Mouse (Mus musculus) CH12.LX (cell line): ENCODE measurements around the gene Flt3l. TPM values are rescaled to one million over a fixed set of nuclear protein-coding genes. Genes with fewer than 3 reads are reported as not detected.
A peak's percentile ranks its signal among the peaks of the same experiment; 100 is the strongest.

Experiments used
- DNase-seq: peaks from one replicate; pipeline ENCODE4 v3.0.0-alpha.2; 2013; ENCODE audit errors: extremely low read depth
- H3K27ac ChIP-seq: 2 replicates; pipeline ENCODE4 v1.5.1; 2012; ENCODE audit warnings: low read depth, mild to moderate bottlenecking, control low read depth, moderate library complexity; ENCODE audit not compliant: insufficient read depth
- H3K27me3 ChIP-seq: replicated peaks from 2 replicates; pipeline ENCODE3; 2012; ENCODE audit warnings: inconsistent platforms
- H3K36me3 ChIP-seq, 2 experiments: replicated peaks in 1 of 2; 2 replicates each; pipeline versions ENCODE3 to v1.6.1; 2012; ENCODE audit warnings: inconsistent platforms in 1 of 2, low read length in 1 of 2, mild to moderate bottlenecking in 1 of 2, mixed read lengths in 1 of 2, moderate library complexity in 1 of 2; ENCODE audit not compliant: control insufficient read depth in 1 of 2, insufficient read depth in 1 of 2
- H3K4me1 ChIP-seq, 2 experiments: 2 replicates each; pipeline ENCODE4 v1.6.1; 2012; ENCODE audit warnings: inconsistent platforms in 1 of 2, moderate library complexity in 1 of 2; ENCODE audit not compliant: insufficient read depth in 2 of 2, control insufficient read depth in 1 of 2
- H3K4me2 ChIP-seq: 2 replicates; pipeline ENCODE4 v1.6.1; 2012; ENCODE audit warnings: low read depth, mild to moderate bottlenecking, control low read depth; ENCODE audit not compliant: poor library complexity, insufficient read depth, severe bottlenecking
- H3K4me3 ChIP-seq, 3 experiments: fragments of 150-350 bp in 1 of 3; sonication (generic) in 1 of 3; replicated peaks in 1 of 3; 2 replicates each; pipeline versions ENCODE3 to v1.5.1; 2011 to 2012; ENCODE audit warnings: low read depth in 2 of 3, low read length in 2 of 3, mild to moderate bottlenecking in 2 of 3, moderate library complexity in 2 of 3, control low read depth in 1 of 3, improper control_type of control experiment in 1 of 3, inconsistent platforms in 1 of 3, mixed read lengths in 1 of 3; ENCODE audit not compliant: poor library complexity in 1 of 3
- H3K79me2 ChIP-seq: replicated peaks from 2 replicates; pipeline ENCODE4 v1.6.1; 2012; ENCODE audit warnings: mild to moderate bottlenecking, moderate library complexity; ENCODE audit not compliant: control insufficient read depth, poor library complexity, insufficient read depth, severe bottlenecking; ENCODE audit errors: extremely low read depth
- H3K9ac ChIP-seq: 2 replicates; pipeline ENCODE4 v1.6.1; 2012; ENCODE audit warnings: low read depth, mild to moderate bottlenecking, control low read depth, moderate library complexity; ENCODE audit not compliant: insufficient read depth
- H3K9me3 ChIP-seq: replicated peaks from 2 replicates; pipeline ENCODE3; 2012; ENCODE audit warnings: low read length, inconsistent platforms, mixed read lengths
- BHLHE40 ChIP-seq: IDR thresholded peaks from 2 replicates; pipeline ENCODE4 v1.6.1; 2011; ENCODE audit warnings: mild to moderate bottlenecking, low read depth, low read length, improper control_type of control experiment
- CTCF ChIP-seq, 2 experiments: IDR thresholded peaks in 1 of 2; conservative IDR thresholded peaks in 1 of 2; 2 replicates each; pipeline ENCODE4 v1.5.1; 2011 to 2012; ENCODE audit warnings: low read depth in 2 of 2, low read length in 2 of 2, improper control_type of control experiment in 1 of 2, inconsistent platforms in 1 of 2, mild to moderate bottlenecking in 1 of 2, moderate library complexity in 1 of 2
- ELF1 ChIP-seq: IDR thresholded peaks from 2 replicates; pipeline ENCODE4 v1.6.1; 2014; ENCODE audit warnings: low read depth, mild to moderate bottlenecking, inconsistent platforms, low read length, improper control_type of control experiment
- EP300 ChIP-seq: IDR thresholded peaks from 2 replicates; pipeline ENCODE4 v1.6.1; 2011; ENCODE audit warnings: low read length, improper control_type of control experiment
- ETS1 ChIP-seq: conservative IDR thresholded peaks from 2 replicates; pipeline ENCODE4 v1.6.1; 2012; ENCODE audit warnings: low read depth, mild to moderate bottlenecking, inconsistent platforms, low read length, improper control_type of control experiment, moderate library complexity
- GABPA ChIP-seq: IDR thresholded peaks from 2 replicates; pipeline ENCODE4 v1.6.1; 2012; ENCODE audit warnings: low read depth, low read length, improper control_type of control experiment, inconsistent platforms; ENCODE audit not compliant: insufficient replicate concordance
- HCFC1 ChIP-seq: IDR thresholded peaks from 2 replicates; pipeline ENCODE4 v1.6.1; 2012; ENCODE audit warnings: low read depth, mild to moderate bottlenecking, inconsistent platforms, low read length, improper control_type of control experiment
- IRF4 ChIP-seq: IDR thresholded peaks from 2 replicates; pipeline ENCODE4 v1.6.1; 2014; ENCODE audit warnings: low read depth, mild to moderate bottlenecking, inconsistent platforms, low read length, improper control_type of control experiment
- JUN ChIP-seq: IDR thresholded peaks from 2 replicates; pipeline ENCODE4 v1.6.1; 2011; ENCODE audit warnings: low read depth, mild to moderate bottlenecking, low read length, improper control_type of control experiment, moderate library complexity; ENCODE audit not compliant: insufficient read depth
- JUND ChIP-seq: conservative IDR thresholded peaks from 2 replicates; pipeline ENCODE4 v1.6.1; 2011; ENCODE audit warnings: low read depth, low read length, improper control_type of control experiment
- KAT2A ChIP-seq: IDR thresholded peaks from 2 replicates; pipeline ENCODE4 v1.6.1; 2012; ENCODE audit warnings: low read length, improper control_type of control experiment, inconsistent platforms; ENCODE audit not compliant: insufficient replicate concordance
- MAX ChIP-seq: IDR thresholded peaks from 2 replicates; pipeline ENCODE4 v1.6.1; 2011; ENCODE audit warnings: low read length, improper control_type of control experiment
- MAZ ChIP-seq: IDR thresholded peaks from 2 replicates; pipeline ENCODE4 v1.6.1; 2012; ENCODE audit warnings: low read depth, mild to moderate bottlenecking, inconsistent platforms, low read length, improper control_type of control experiment, moderate library complexity
- MEF2A ChIP-seq: IDR thresholded peaks from 2 replicates; pipeline ENCODE4 v1.6.1; 2014; ENCODE audit warnings: low read depth, mild to moderate bottlenecking, inconsistent platforms, low read length, improper control_type of control experiment, borderline replicate concordance
- MXI1 ChIP-seq: IDR thresholded peaks from 2 replicates; pipeline ENCODE4 v1.6.1; 2011; ENCODE audit warnings: mild to moderate bottlenecking, low read depth, low read length, improper control_type of control experiment
- MYC ChIP-seq: IDR thresholded peaks from 2 replicates; pipeline ENCODE4 v1.6.1; 2011; ENCODE audit warnings: low read depth, mild to moderate bottlenecking, improper control_type of control experiment, low read length
- NELFE ChIP-seq: IDR thresholded peaks from 2 replicates; pipeline ENCODE4 v1.6.1; 2011; ENCODE audit warnings: low read depth, low read length, improper control_type of control experiment
- NRF1 ChIP-seq: IDR thresholded peaks from 2 replicates; pipeline ENCODE4 v1.6.1; 2014; ENCODE audit warnings: low read depth, mild to moderate bottlenecking, inconsistent platforms, low read length, improper control_type of control experiment, moderate library complexity
- POLR2A ChIP-seq: IDR thresholded peaks from 2 replicates; pipeline ENCODE4 v1.6.1; 2011; ENCODE audit warnings: low read depth, mild to moderate bottlenecking, improper control_type of control experiment, low read length
- POLR2AphosphoS2 ChIP-seq: IDR thresholded peaks from 2 replicates; pipeline ENCODE4 v1.6.1; 2011; ENCODE audit warnings: low read depth, low read length, improper control_type of control experiment
- RAD21 ChIP-seq: IDR thresholded peaks from 2 replicates; pipeline ENCODE4 v1.6.1; 2011; ENCODE audit warnings: low read depth, mild to moderate bottlenecking, low read length, improper control_type of control experiment, moderate library complexity
- RCOR1 ChIP-seq: conservative IDR thresholded peaks from 2 replicates; pipeline ENCODE4 v1.6.1; 2012; ENCODE audit warnings: low read depth, mild to moderate bottlenecking, inconsistent platforms, low read length, improper control_type of control experiment
- SIN3A ChIP-seq: IDR thresholded peaks from 2 replicates; pipeline ENCODE4 v1.6.1; 2012; ENCODE audit warnings: low read length, improper control_type of control experiment, inconsistent platforms
- SMC3 ChIP-seq: IDR thresholded peaks from 2 replicates; pipeline ENCODE4 v1.6.1; 2011; ENCODE audit warnings: low read depth, low read length, improper control_type of control experiment
- TCF12 ChIP-seq: IDR thresholded peaks from 2 replicates; pipeline ENCODE4 v1.6.1; 2014; ENCODE audit warnings: low read depth, mild to moderate bottlenecking, inconsistent platforms, low read length, improper control_type of control experiment
- dilution Hi-C: fragments of 300-500 bp; cut with MboI; formaldehyde crosslinking; loops from 2 replicates; pipeline ENCODE4 v1.14.3; 2020; ENCODE audit warnings: low sequenced_read_pairs; ENCODE audit not compliant: extremely low pct_unique_long_range_greater_than_20kb, extremely low pct_ligation_motif_present
- in situ Hi-C: fragments of 300-500 bp; cut with MboI; formaldehyde crosslinking; loops from 3 replicates; pipeline ENCODE4 v1.14.3; 2019; ENCODE audit warnings: low sequenced_read_pairs, low pct_ligation_motif_present, low pct_unique_long_range_greater_than_20kb, mixed read lengths
- polyA plus RNA-seq: library from polyadenylated mRNA; unstranded; fragments of >175 nt; gene quantifications from 2 replicates; pipeline ENCODE4 v1.2.1, GENCODE M21; 2012; ENCODE audit warnings: low read depth; ENCODE audit not compliant: insufficient read length
- total RNA-seq, 2 experiments: library from RNA; depleted of rRNA; stranded (reverse); fragments of 300-350 nt in 1 of 2; fragments of >200 nt in 1 of 2; gene quantifications; 2 replicates each; pipeline ENCODE4 v1.2.3; 2012 to 2014

The Flt3l gene
- 4.0 and 4.9 TPM in 2 replicates for total RNA-seq (2012; rRNA removed)
- total RNA-seq (2014; rRNA removed), result 4.3 and 4.6 TPM in 2 replicates
- 11.4 and 14.9 TPM in 2 replicates for polyA plus RNA-seq

- in situ Hi-C loops, result no loop called here
- peak within 1 kb of the TSS; percentile 86 for H3K9ac ChIP-seq
- H3K27ac ChIP-seq, result no peak within 1 kb of the TSS
- peak within 1 kb of the TSS; percentile 72 for H3K4me2 ChIP-seq
- DNase-seq, result peak; percentile 85
- H3K27me3 ChIP-seq, result no peaks in the 10 kb centered on the region
- peaks cover 0 to 26% of the 10 kb centered on the region in 2 experiments for H3K36me3 ChIP-seq
- peak within 1 kb of the TSS; percentile 64 to 76 (median 67) for H3K4me3 ChIP-seq
- dilution Hi-C loops, result no loop called here
- peak; percentile 58 for TF ChIP-seq HCFC1
- TF ChIP-seq RAD21, result peak; percentile 76
- peak; percentile 25; the same call in 1 of the 2 replicates for TF ChIP-seq ELF1
- peak; percentile 71 for TF ChIP-seq ETS1
- peak; percentile 73 for TF ChIP-seq MYC
- TF ChIP-seq CTCF (conservative IDR thresholded peaks at IDR 0.05 in 1 of 2, IDR thresholded peaks at IDR 0.05 in 1 of 2; ENCODE audit: low read depth in 2 of 2, low read length in 2 of 2), result peak; percentile 72 to 93
- peak; percentile 34; the same call in 1 of the 2 replicates for TF ChIP-seq POLR2A
- no peak for TF ChIP-seq JUN
- no peak for TF ChIP-seq MEF2A
- peak; percentile 95 for TF ChIP-seq SIN3A
- peak; percentile 90 for TF ChIP-seq MXI1
- peak; percentile 88 for TF ChIP-seq IRF4
- TF ChIP-seq SMC3, result peak; percentile 86
- TF ChIP-seq MAZ, result peak; percentile 52; the same call in 1 of the 2 replicates
- TF ChIP-seq TCF12, result peak; percentile 48; the same call in 1 of the 2 replicates
- peak; percentile 30; the same call in 1 of the 2 replicates for TF ChIP-seq NELFE
- TF ChIP-seq KAT2A, result no peak
- peak; percentile 58 for TF ChIP-seq BHLHE40
- TF ChIP-seq NRF1, result no peak
- no peaks in the 10 kb centered on the region for H3K79me2 ChIP-seq
- peaks cover 5 to 25% of the 10 kb centered on the region in 2 experiments for H3K4me1 ChIP-seq
- peaks cover 3% of the 10 kb centered on the region for H3K9me3 ChIP-seq
These were observed at the start of gene Flt3l, which contains the start of gene Gm45713 for GRCm38 (mm10) chr7:45135993-45136567. Flt3l (minus strand) TSS chr7:45136432. Gm45713 (minus strand) TSS chr7:45136231.

DNA sequence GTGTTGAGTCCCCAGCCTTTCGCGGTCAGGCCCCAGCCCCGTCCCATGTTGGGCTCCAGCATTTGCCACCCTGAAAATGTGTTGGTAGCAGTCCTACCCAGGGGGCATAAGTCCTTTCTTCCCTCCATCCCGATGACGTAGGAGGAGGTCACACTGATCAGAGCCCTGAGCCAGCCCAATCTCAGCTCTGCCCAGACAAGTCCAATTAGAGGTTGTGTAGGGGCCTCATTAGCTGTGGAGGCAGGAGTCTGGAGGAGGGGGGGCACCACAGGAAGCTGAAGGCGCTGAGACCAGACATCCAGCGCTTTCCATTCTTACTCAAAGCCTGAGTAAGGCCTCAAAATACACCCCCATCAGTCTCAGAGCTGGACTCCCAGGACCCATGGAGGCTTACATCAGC, 49.7 kb upstream of the Flt3l start:
- Histone ChIP-seq H3K27ac (no peak overlapping the region), H3K79me2 (no peaks in the 10 kb centered on the region), H3K36me3 (no peaks in the 10 kb centered on the region), H3K4me1 (peaks cover 0 to 10% of the 10 kb centered on the region in 2 experiments; a peak in 3 of 4 replicates), H3K9ac (no peak overlapping the region)
- in situ Hi-C loops, result no loop called here
- TF ChIP-seq RCOR1 (no peak), POLR2A (no peak), EP300 (no peak), RAD21 (no peak), MAX (no peak), IRF4 (no peak), JUND (no peak), HCFC1 (no peak), SMC3 (no peak), POLR2AphosphoS2 (no peak), GABPA (no peak), CTCF (conservative IDR thresholded peaks at IDR 0.05 in 1 of 2, IDR thresholded peaks at IDR 0.05 in 1 of 2; ENCODE audit: low read depth in 2 of 2, low read length in 2 of 2) (no peak)
- TF ChIP-seq, all 38 proteins: peak for 0
- no peak overlapping the region for H3K4me2 ChIP-seq
- no peak for DNase-seq
- dilution Hi-C loops, result no loop called here
- peaks cover 96% of the 10 kb centered on the region for H3K27me3 ChIP-seq
- no peak overlapping the region for H3K4me3 ChIP-seq
- H3K9me3 ChIP-seq, result no peaks in the 10 kb centered on the region
